Mouse (Mus musculus) cerebellum, adult 9-11 months (tissue): ENCODE data around the gene Sorl1.
A peak's percentile ranks its signal among the peaks of the same experiment; 100 is the strongest.

Experiments
- DNase-seq: peaks from one replicate; pipeline ENCODE4 v3.0.0; 2022

Sorl1 gene

GRCm38 (mm10) chr9:42123713-42124576 lies at the start of gene Sorl1:
Gene Sorl1, minus strand, starts transcription at chr9:42124297.
- DNase-seq = peak; percentile 83

GRCm38 (mm10) chr9:42173781-42174180 lies 49.7 kb upstream of the Sorl1 start:
- DNase-seq = no peak

- DNase-seq = no peak
Observed at GRCm38 (mm10) chr9:42169491-42169890, 45.4 kb upstream of the Sorl1 start.

- DNase-seq = no peak
Observed at GRCm38 (mm10) chr9:42169025-42169424, 44.9 kb upstream of the Sorl1 start.

GRCm38 (mm10) chr9:42164930-42165329 lies 40.8 kb upstream of the Sorl1 start:
- no peak for DNase-seq

GRCm38 (mm10) chr9:42163011-42163410 lies 38.9 kb upstream of the Sorl1 start:
- DNase-seq = no peak

GRCm38 (mm10) chr9:42159376-42159775 lies 35.3 kb upstream of the Sorl1 start:
- DNase-seq = no peak

GRCm38 (mm10) chr9:42158652-42159051 lies 34.6 kb upstream of the Sorl1 start:
- no peak for DNase-seq

GRCm38 (mm10) chr9:42157981-42158380 lies 33.9 kb upstream of the Sorl1 start:
- DNase-seq = no peak

GRCm38 (mm10) chr9:42156566-42156965 lies 32.5 kb upstream of the Sorl1 start:
- no peak for DNase-seq

- DNase-seq = no peak
Observed at GRCm38 (mm10) chr9:42154682-42155081, 30.6 kb upstream of the Sorl1 start.

- no peak for DNase-seq
Observed at GRCm38 (mm10) chr9:42148816-42149215, 24.7 kb upstream of the Sorl1 start.

GRCm38 (mm10) chr9:42148036-42148435 lies 23.9 kb upstream of the Sorl1 start:
- DNase-seq = no peak

- no peak for DNase-seq
Observed at GRCm38 (mm10) chr9:42146463-42146862, 22.4 kb upstream of the Sorl1 start.

GRCm38 (mm10) chr9:42141549-42142210 lies 17.6 kb upstream of the Sorl1 start:
- no peak for DNase-seq

GRCm38 (mm10) chr9:42138248-42138858 lies 14.3 kb upstream of the Sorl1 start:
- no peak for DNase-seq

GRCm38 (mm10) chr9:42137578-42137977 lies 13.5 kb upstream of the Sorl1 start:
- DNase-seq = no peak

GRCm38 (mm10) chr9:42130793-42131760 lies 7.0 kb upstream of the Sorl1 start:
- DNase-seq = peak; percentile 91

GRCm38 (mm10) chr9:42127983-42128382 lies 3.9 kb upstream of the Sorl1 start:
- peak; percentile 9 for DNase-seq

GRCm38 (mm10) chr9:42125262-42125982 lies 1.3 kb upstream of the Sorl1 start:
- DNase-seq = peak; percentile 54

- peak; percentile 48 for DNase-seq
Observed at GRCm38 (mm10) chr9:42123204-42123603, 893 bp downstream of the Sorl1 start.

- DNase-seq = no peak
Observed at GRCm38 (mm10) chr9:42122441-42122840, 1.7 kb downstream of the Sorl1 start.
